Mouse (Mus musculus) olfactory bulb, adult 2 months (tissue): ENCODE results near the gene Wdhd1.

Experiments used
- CTCF ChIP-seq: fragments of 200-500 bp; IDR thresholded peaks from 2 replicates; pipeline ENCODE4 v1.5.1; 2012; ENCODE audit warnings: low read depth, mild to moderate bottlenecking, low read length, moderate library complexity; ENCODE audit not compliant: insufficient read depth
- POLR2A ChIP-seq: fragments of 200-500 bp; IDR thresholded peaks from 2 replicates; pipeline ENCODE4 v1.6.1; 2012; ENCODE audit warnings: mild to moderate bottlenecking, low read depth, low read length, moderate library complexity; ENCODE audit not compliant: insufficient read depth

DNA sequence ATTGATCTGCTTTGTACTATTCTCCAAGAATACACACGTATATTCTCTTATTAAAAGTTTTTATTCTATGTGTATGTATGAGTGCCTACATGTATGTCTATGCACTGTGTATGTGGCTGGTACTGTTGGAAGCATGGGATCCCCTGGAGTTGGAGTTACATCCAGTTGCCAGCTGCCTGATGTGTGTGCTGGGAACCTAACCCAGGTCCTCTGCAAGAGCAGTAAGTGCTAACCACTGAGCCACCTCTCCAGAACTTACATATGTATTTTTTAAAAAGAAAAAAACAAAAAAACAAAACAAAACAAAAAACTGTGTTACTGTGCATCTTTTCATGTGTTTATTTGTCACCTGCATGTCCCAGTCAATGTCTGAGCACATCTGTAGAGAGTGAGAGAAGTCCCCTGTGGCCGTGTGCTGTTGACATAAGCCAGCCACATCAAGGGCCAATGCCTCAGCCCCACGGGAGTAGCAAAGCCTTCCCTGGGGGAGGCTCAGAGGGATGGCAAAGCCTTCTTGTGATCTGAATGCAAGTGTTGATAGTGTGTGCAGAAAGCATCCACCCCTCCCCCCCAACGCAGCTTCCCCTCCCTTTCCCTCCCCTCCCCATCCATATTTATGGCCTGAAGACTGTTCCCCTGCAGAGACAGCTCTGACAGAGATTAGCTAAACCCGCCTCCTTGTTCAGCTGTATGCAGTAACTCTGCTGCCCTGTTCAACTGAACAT, 42.0 kb downstream of the Wdhd1 start:
- TF ChIP-seq POLR2A (no peak), CTCF (no peak)
